Mouse (Mus musculus) gastrocnemius, adult 18-20 months (tissue): ENCODE data around the gene Gm20806. TPM values are rescaled to one million over a fixed set of nuclear protein-coding genes. Genes with fewer than 3 reads are reported as not detected.
"Not testable (repeated sequence)": the region's sequence is repeated elsewhere in the genome, so short reads cannot be mapped to it uniquely, and the experiment has no call there.

Experiments used
- DNase-seq: peaks from one replicate; pipeline ENCODE4 v3.0.0; 2021; ENCODE audit warnings: low spot score
- long read RNA-seq, 2 experiments: library from polyadenylated mRNA; stranded (forward); transcript quantifications; one replicate each; pipeline ENCODE4 v2.0.0; 2021
- total RNA-seq, 2 experiments: library from RNA; stranded (reverse); gene quantifications; 2 replicates each; pipeline ENCODE4 v1.2.3; 2021

The Gm20806 gene
- total RNA-seq, result not detected
- long read RNA-seq, experiment 1, result 0 reads
- long read RNA-seq, experiment 2, result 0 reads

- not testable (repeated sequence) for DNase-seq
These were observed at the start of gene Gm20806 for GRCm38 (mm10) chrY:78837956-78838355. Gene Gm20806 (minus strand): TSS chrY:78838056.
